Mouse (Mus musculus): ENCODE results near the gene Sctr.

- TF ChIP-seq CTCF (IDR thresholded peaks at IDR 0.05; ENCODE audit: low read depth, low read length) (no peak), POLR2A (IDR thresholded peaks at IDR 0.05; ENCODE audit: insufficient read depth, low read length) (no peak), EP300 (IDR thresholded peaks at IDR 0.05; ENCODE audit: insufficient read depth, low read depth, low read length) (no peak)
These were observed 73.9 kb downstream of the Sctr start for GRCm38 (mm10) chr1:120080632-120081031.

All from ES-Bruce4 (cell line).